Mouse (Mus musculus) frontal cortex, postnatal 25 days (tissue): ENCODE measurements around the gene Gltp.

Experiments
- DNase-seq, 2 experiments: peaks; one replicate each; pipeline ENCODE4 v3.0.0; 2022; ENCODE audit warnings: low spot score in 2 of 2

The Gltp gene

GRCm38 (mm10) chr5:114690633-114691567 is at the start of gene Gltp:
Gene Gltp (minus strand): TSS chr5:114690984.
- DNase-seq, result peak; percentile 84 to 89

- no peak for DNase-seq
Measured at GRCm38 (mm10) chr5:114738707-114739241, 48.0 kb upstream of the Gltp start.

- DNase-seq, result no peak
Measured at GRCm38 (mm10) chr5:114737090-114737887, 46.5 kb upstream of the Gltp start.

GRCm38 (mm10) chr5:114733606-114734005 is 42.8 kb upstream of the Gltp start:
- no peak for DNase-seq

GRCm38 (mm10) chr5:114731969-114732368 is 41.2 kb upstream of the Gltp start:
- DNase-seq, result no peak

- no peak for DNase-seq
Measured at GRCm38 (mm10) chr5:114731498-114731897, 40.7 kb upstream of the Gltp start.

GRCm38 (mm10) chr5:114730129-114730528 is 39.3 kb upstream of the Gltp start:
- no peak for DNase-seq

- no peak for DNase-seq
Measured at GRCm38 (mm10) chr5:114728160-114728559, 37.4 kb upstream of the Gltp start.

GRCm38 (mm10) chr5:114722846-114723245 is 32.1 kb upstream of the Gltp start:
- DNase-seq, result no peak

GRCm38 (mm10) chr5:114721969-114722368 is 31.2 kb upstream of the Gltp start:
- no peak for DNase-seq

GRCm38 (mm10) chr5:114720784-114721183 is 30.0 kb upstream of the Gltp start:
- DNase-seq, result no peak

- DNase-seq, result no peak
Measured at GRCm38 (mm10) chr5:114719928-114720270, 29.1 kb upstream of the Gltp start.

- no peak for DNase-seq
Measured at GRCm38 (mm10) chr5:114719003-114719927, 28.5 kb upstream of the Gltp start.

GRCm38 (mm10) chr5:114718483-114718882 is 27.7 kb upstream of the Gltp start:
- DNase-seq, result no peak

- no peak for DNase-seq
Measured at GRCm38 (mm10) chr5:114717937-114718336, 27.2 kb upstream of the Gltp start.

GRCm38 (mm10) chr5:114717292-114717691 is 26.5 kb upstream of the Gltp start:
- DNase-seq, result no peak

- no peak for DNase-seq
Measured at GRCm38 (mm10) chr5:114714551-114714950, 23.8 kb upstream of the Gltp start.

GRCm38 (mm10) chr5:114709357-114709756 is 18.6 kb upstream of the Gltp start:
- no peak for DNase-seq

GRCm38 (mm10) chr5:114708491-114708890 is 17.7 kb upstream of the Gltp start:
- no peak for DNase-seq

- DNase-seq, result peak; percentile 91 to 96
Measured at GRCm38 (mm10) chr5:114707265-114708068, 16.7 kb upstream of the Gltp start, which contains the start of gene Tchp. Gene Tchp (plus strand): TSS chr5:114707760.
